33 mouse cellular contexts compared by ENCODE assay signal in genomic region chr15:99884038-99884437, GRCm38 (mm10).
"Had no signal": no experiment of that assay in that cellular context is flagged by ENCODE, and none has a peak within 500 bp of the region (broad histone marks: within the 10 kb centered on the region; RNA-seq: fewer than 3 reads in every experiment).

No protein-coding gene starts in this region.

- H3K27me3 ChIP-seq: heart, embryonic 12.5 days; heart, embryonic 13.5 days; heart, embryonic 15.5 days; hindbrain, embryonic 12.5 days; hindbrain, embryonic 13.5 days; hindbrain, embryonic 15.5 days; intestine, embryonic 15.5 days; kidney, embryonic 15.5 days had no signal

- ATAC-seq: hindbrain, embryonic 16.5 days; hindbrain, postnatal 0 days; inflammation-experienced regulatory T-cells, adult 6 months; intestine, embryonic 15.5 days; intestine, embryonic 16.5 days; intestine, postnatal 0 days had no signal

- H3K9me3 ChIP-seq: heart, embryonic 10.5 days; heart, embryonic 12.5 days; heart, embryonic 13.5 days; heart, embryonic 15.5 days; hindbrain, embryonic 10.5 days; hindbrain, embryonic 12.5 days; hindbrain, embryonic 13.5 days; hindbrain, embryonic 15.5 days; intestine, embryonic 15.5 days had no signal

- H3K4me1 ChIP-seq: heart, embryonic 12.5 days; heart, embryonic 15.5 days; hindbrain, embryonic 12.5 days; hindbrain, embryonic 13.5 days; hindbrain, embryonic 15.5 days had no signal

- H3K9ac ChIP-seq: heart, embryonic 12.5 days; heart, embryonic 13.5 days; heart, embryonic 15.5 days; hindbrain, embryonic 12.5 days; hindbrain, embryonic 13.5 days; hindbrain, embryonic 14.5 days; hindbrain, embryonic 15.5 days; intestine, embryonic 15.5 days; kidney, embryonic 15.5 days had no signal

- H3K27ac ChIP-seq: heart, embryonic 10.5 days; heart, embryonic 13.5 days; heart, embryonic 15.5 days; hindbrain, embryonic 10.5 days; hindbrain, embryonic 12.5 days; hindbrain, embryonic 13.5 days; hindbrain, embryonic 14.5 days; hindbrain, embryonic 15.5 days; hindbrain, postnatal 0 days; intestine, embryonic 15.5 days; kidney, embryonic 15.5 days; kidney, postnatal 0 days; layer of hippocampus, adult 2 months; left cerebral cortex, adult 2 months had no signal

- DNase-seq: heart, postnatal 36 days; heart, postnatal 4 days; kidney, adult 11 months; kidney, adult 18-20 months; kidney, adult 2 months; kidney, adult 8-10 months; kidney, adult 9 months; kidney, postnatal 10 days; kidney, postnatal 14 days; kidney, postnatal 25 days; kidney, postnatal 36 days; kidney, postnatal 4 days; layer of hippocampus, adult 9-11 months; layer of hippocampus, postnatal 36 days had no signal

- H3K36me3 ChIP-seq: heart, embryonic 10.5 days; heart, embryonic 12.5 days; heart, embryonic 13.5 days; heart, embryonic 15.5 days; hindbrain, embryonic 10.5 days; hindbrain, embryonic 12.5 days; hindbrain, embryonic 13.5 days; hindbrain, embryonic 15.5 days; intestine, embryonic 15.5 days; kidney, embryonic 15.5 days had no signal

- H3K4me2 ChIP-seq: heart, embryonic 12.5 days; heart, embryonic 13.5 days; heart, embryonic 15.5 days; hindbrain, embryonic 12.5 days; hindbrain, embryonic 13.5 days; hindbrain, embryonic 14.5 days; hindbrain, embryonic 15.5 days; intestine, embryonic 15.5 days; kidney, embryonic 15.5 days had no signal

- H3K4me3 ChIP-seq: heart, embryonic 10.5 days; heart, embryonic 12.5 days; heart, embryonic 13.5 days; heart, embryonic 15.5 days; hindbrain, embryonic 10.5 days; hindbrain, embryonic 12.5 days; hindbrain, embryonic 13.5 days; hindbrain, embryonic 15.5 days; intestine, embryonic 15.5 days; kidney, embryonic 15.5 days; layer of hippocampus, adult 2 months; left cerebral cortex, adult 2 months had no signal
